Mouse (Mus musculus): ENCODE results near the gene Btbd9. TPM values are rescaled to one million over a fixed set of nuclear protein-coding genes. Genes with fewer than 3 reads are reported as not detected.

The Btbd9 gene
- polyA plus RNA-seq, 1 experiment from 2014 or later = 137 TPM

DNA sequence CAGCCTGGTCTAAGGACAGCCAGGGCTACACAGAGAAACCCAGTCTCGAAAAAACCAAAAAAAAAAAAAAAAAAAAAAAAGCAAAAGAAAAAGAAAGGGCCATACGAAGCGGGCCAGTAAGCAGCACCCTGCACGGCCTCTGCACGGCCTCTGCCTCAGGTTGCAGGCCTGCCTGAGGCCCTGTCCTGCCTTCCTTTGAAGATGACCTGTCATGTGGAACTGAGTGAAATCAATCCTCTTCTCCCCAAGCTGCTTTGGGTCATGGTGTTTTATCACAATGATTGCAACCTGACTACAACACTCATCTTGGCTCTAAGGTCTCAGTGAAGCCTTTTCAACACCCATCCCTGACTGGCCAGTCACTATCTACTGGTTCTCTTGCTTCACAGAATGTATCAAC is 323.3 kb downstream of the Btbd9 start:
- Histone ChIP-seq H3K4me2 (replicated peaks) (no peak overlapping the region), H3K36me3 (no peaks in the 10 kb centered on the region), H3K27me3 (no peaks in the 10 kb centered on the region), H3K9ac (replicated peaks) (no peak overlapping the region), H3K9me3 (no peaks in the 10 kb centered on the region), H3K4me3 (replicated peaks) (no peak overlapping the region), H3K27ac (no peak overlapping the region), H3K4me1 (replicated peaks) (peaks cover 49% of the 10 kb centered on the region)
- WGBS = 39% methylated on average over 5 of the region's 5 CpGs
- no peak for ATAC-seq

- no peak; the same call in 1 of the 2 replicates for ATAC-seq
- Histone ChIP-seq H3K4me1 (replicated peaks) (peaks cover 61% of the 10 kb centered on the region), H3K36me3 (no peaks in the 10 kb centered on the region), H3K9ac (replicated peaks) (no peak overlapping the region), H3K9me3 (no peaks in the 10 kb centered on the region), H3K27ac (peak overlapping the region; percentile 66), H3K4me3 (replicated peaks) (no peak overlapping the region), H3K4me2 (replicated peaks) (no peak overlapping the region), H3K27me3 (no peaks in the 10 kb centered on the region)
- WGBS = 75% methylated on average over 10 of the region's 10 CpGs
These were observed 331.0 kb downstream of the Btbd9 start for GRCm38 (mm10) chr17:30245308-30245706.

- Histone ChIP-seq H3K4me2 (replicated peaks) (no peak overlapping the region), H3K9ac (replicated peaks) (no peak overlapping the region), H3K4me1 (replicated peaks) (peaks cover 57% of the 10 kb centered on the region), H3K27ac (peak overlapping the region; percentile 4; the same call in 1 of the 2 replicates), H3K27me3 (no peaks in the 10 kb centered on the region), H3K9me3 (no peaks in the 10 kb centered on the region), H3K36me3 (no peaks in the 10 kb centered on the region), H3K4me3 (replicated peaks) (no peak overlapping the region)
- 61% methylated on average over 14 of the region's 14 CpGs for WGBS
- ATAC-seq = peak; percentile 57; the same call in 1 of the 2 replicates
These were observed 331.5 kb downstream of the Btbd9 start for GRCm38 (mm10) chr17:30244651-30245307.

GRCm38 (mm10) chr17:30243540-30243939 is 332.7 kb downstream of the Btbd9 start:
- no peak for ATAC-seq
- Histone ChIP-seq H3K4me3 (replicated peaks) (no peak overlapping the region), H3K9me3 (no peaks in the 10 kb centered on the region), H3K9ac (replicated peaks) (no peak overlapping the region), H3K27ac (no peak overlapping the region), H3K36me3 (no peaks in the 10 kb centered on the region), H3K4me1 (replicated peaks) (peaks cover 57% of the 10 kb centered on the region), H3K27me3 (no peaks in the 10 kb centered on the region), H3K4me2 (replicated peaks) (no peak overlapping the region)
- WGBS = 89% methylated on average over 7 of the region's 7 CpGs

- Histone ChIP-seq H3K4me1 (replicated peaks) (peaks cover 57% of the 10 kb centered on the region), H3K4me2 (replicated peaks) (no peak overlapping the region), H3K4me3 (replicated peaks) (no peak overlapping the region), H3K36me3 (no peaks in the 10 kb centered on the region), H3K27ac (0 out of 2 replicates have a peak overlapping the region, but pooled peaks have one; percentile 32), H3K9me3 (no peaks in the 10 kb centered on the region), H3K27me3 (no peaks in the 10 kb centered on the region), H3K9ac (replicated peaks) (no peak overlapping the region)
- ATAC-seq = no peak
- WGBS = 93% methylated on average over 4 of the region's 4 CpGs
These were observed 333.6 kb downstream of the Btbd9 start for GRCm38 (mm10) chr17:30242647-30243046.

GRCm38 (mm10) chr17:30241720-30242322 is 334.5 kb downstream of the Btbd9 start:
- H3K36me3 ChIP-seq = no peaks in the 10 kb centered on the region
- H3K27me3 ChIP-seq = no peaks in the 10 kb centered on the region
- H3K27ac ChIP-seq = peak overlapping the region; percentile 32; the same call in 1 of the 2 replicates
- H3K9me3 ChIP-seq = no peaks in the 10 kb centered on the region
- H3K4me1 ChIP-seq (replicated peaks) = peaks cover 59% of the 10 kb centered on the region
- 60% methylated on average over 17 of the region's 17 CpGs for WGBS
- no peak overlapping the region for H3K9ac ChIP-seq (replicated peaks)
- H3K4me3 ChIP-seq (replicated peaks) = no peak overlapping the region
- ATAC-seq = no peak
- no peak overlapping the region for H3K4me2 ChIP-seq (replicated peaks)

DNA sequence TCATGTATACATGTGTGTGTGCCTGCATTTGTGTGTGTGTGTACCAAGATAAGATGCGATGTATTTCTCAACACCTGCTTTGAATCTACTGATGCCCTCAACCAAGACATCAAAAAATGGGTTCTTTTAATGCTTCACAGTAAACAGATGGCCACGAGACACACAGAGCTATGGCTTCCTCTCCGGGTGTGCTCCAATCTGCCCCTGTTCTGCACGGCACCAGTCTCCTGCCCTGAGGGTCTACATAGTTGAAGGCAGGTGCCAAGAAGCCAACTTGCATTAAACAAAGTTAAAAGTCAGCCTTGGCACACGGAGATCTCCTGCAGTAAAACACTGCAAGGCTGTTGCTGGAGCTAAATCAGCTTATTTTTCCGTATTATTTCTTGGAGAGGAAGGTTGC is 335.2 kb downstream of the Btbd9 start:
- H3K4me1 ChIP-seq (replicated peaks) = peaks cover 61% of the 10 kb centered on the region
- H3K36me3 ChIP-seq = no peaks in the 10 kb centered on the region
- no peak for ATAC-seq
- H3K9me3 ChIP-seq = no peaks in the 10 kb centered on the region
- H3K27me3 ChIP-seq = no peaks in the 10 kb centered on the region
- H3K4me2 ChIP-seq (replicated peaks) = no peak overlapping the region
- no peak overlapping the region for H3K9ac ChIP-seq (replicated peaks)
- H3K27ac ChIP-seq = 0 out of 2 replicates have a peak overlapping the region, but pooled peaks have one; percentile 1
- H3K4me3 ChIP-seq (replicated peaks) = no peak overlapping the region
- WGBS = 75% methylated on average over 6 of the region's 6 CpGs

GRCm38 (mm10) chr17:30240659-30241058 is 335.6 kb downstream of the Btbd9 start:
- no peak overlapping the region for H3K9ac ChIP-seq (replicated peaks)
- no peaks in the 10 kb centered on the region for H3K36me3 ChIP-seq
- H3K9me3 ChIP-seq = no peaks in the 10 kb centered on the region
- no peak for ATAC-seq
- no peak overlapping the region for H3K4me2 ChIP-seq (replicated peaks)
- H3K27ac ChIP-seq = no peak overlapping the region
- no peaks in the 10 kb centered on the region for H3K27me3 ChIP-seq
- WGBS = 86% methylated on average over 4 of the region's 4 CpGs
- H3K4me1 ChIP-seq (replicated peaks) = peaks cover 61% of the 10 kb centered on the region
- H3K4me3 ChIP-seq (replicated peaks) = no peak overlapping the region

GRCm38 (mm10) chr17:30239458-30239857 is 336.8 kb downstream of the Btbd9 start:
- Histone ChIP-seq H3K9ac (replicated peaks) (no peak overlapping the region), H3K4me3 (replicated peaks) (no peak overlapping the region), H3K27ac (no peak overlapping the region), H3K9me3 (no peaks in the 10 kb centered on the region), H3K4me1 (replicated peaks) (peaks cover 54% of the 10 kb centered on the region), H3K4me2 (replicated peaks) (no peak overlapping the region), H3K27me3 (no peaks in the 10 kb centered on the region), H3K36me3 (no peaks in the 10 kb centered on the region)
- no peak for ATAC-seq
- 86% methylated on average over 5 of the region's 5 CpGs for WGBS

DNA sequence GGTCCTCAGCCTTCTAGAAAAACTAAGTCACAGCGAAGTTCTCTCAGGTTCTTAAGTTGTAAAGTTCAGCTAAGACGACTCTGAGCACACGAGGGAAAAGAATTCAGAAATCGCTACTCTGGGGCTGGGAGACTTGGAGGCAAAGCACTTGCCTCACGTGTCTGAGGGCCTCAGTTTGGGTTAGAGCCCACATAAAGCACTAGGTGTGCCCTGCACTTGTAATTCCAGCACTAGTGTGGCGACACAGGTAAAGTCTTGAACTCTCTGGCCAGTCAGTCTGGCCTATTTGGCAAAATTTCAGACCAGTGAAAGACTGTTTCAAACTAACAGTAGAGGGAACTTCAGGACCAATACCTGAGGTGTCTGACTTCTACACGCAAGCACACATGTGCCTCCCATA is 338.7 kb downstream of the Btbd9 start:
- H3K27me3 ChIP-seq = no peaks in the 10 kb centered on the region
- WGBS = 90% methylated on average over 7 of the region's 7 CpGs
- no peak overlapping the region for H3K4me2 ChIP-seq (replicated peaks)
- peaks cover 54% of the 10 kb centered on the region for H3K4me1 ChIP-seq (replicated peaks)
- H3K9me3 ChIP-seq = no peaks in the 10 kb centered on the region
- H3K9ac ChIP-seq (replicated peaks) = no peak overlapping the region
- H3K27ac ChIP-seq = no peak overlapping the region
- ATAC-seq = no peak
- no peak overlapping the region for H3K4me3 ChIP-seq (replicated peaks)
- no peaks in the 10 kb centered on the region for H3K36me3 ChIP-seq

DNA sequence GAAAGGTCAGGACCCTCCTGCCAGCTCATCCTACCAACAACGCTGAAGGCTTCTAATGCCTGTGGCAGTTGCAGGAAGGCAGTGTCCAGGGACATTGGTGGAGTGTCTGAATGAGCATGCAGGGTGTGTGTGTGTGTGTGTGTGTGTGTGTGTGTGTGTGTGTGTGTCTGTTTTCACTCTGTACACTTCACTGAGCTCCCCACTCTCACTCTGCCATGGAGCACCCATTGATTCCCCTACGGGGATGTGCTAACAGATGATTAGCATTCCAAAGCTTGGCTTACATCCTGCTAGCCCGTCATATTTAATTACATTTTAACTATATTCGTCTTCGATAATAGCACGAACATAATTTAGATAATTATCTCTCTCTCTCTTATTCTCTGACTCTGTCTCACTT is 339.7 kb downstream of the Btbd9 start:
- Histone ChIP-seq H3K4me3 (replicated peaks) (no peak overlapping the region), H3K27me3 (no peaks in the 10 kb centered on the region), H3K27ac (0 out of 2 replicates have a peak overlapping the region, but pooled peaks have one; percentile 26), H3K4me1 (replicated peaks) (peaks cover 52% of the 10 kb centered on the region), H3K9ac (replicated peaks) (no peak overlapping the region), H3K4me2 (replicated peaks) (no peak overlapping the region), H3K36me3 (no peaks in the 10 kb centered on the region), H3K9me3 (no peaks in the 10 kb centered on the region)
- 51% methylated on average over 6 of the region's 6 CpGs for WGBS
- peak; percentile 61 for ATAC-seq

DNA sequence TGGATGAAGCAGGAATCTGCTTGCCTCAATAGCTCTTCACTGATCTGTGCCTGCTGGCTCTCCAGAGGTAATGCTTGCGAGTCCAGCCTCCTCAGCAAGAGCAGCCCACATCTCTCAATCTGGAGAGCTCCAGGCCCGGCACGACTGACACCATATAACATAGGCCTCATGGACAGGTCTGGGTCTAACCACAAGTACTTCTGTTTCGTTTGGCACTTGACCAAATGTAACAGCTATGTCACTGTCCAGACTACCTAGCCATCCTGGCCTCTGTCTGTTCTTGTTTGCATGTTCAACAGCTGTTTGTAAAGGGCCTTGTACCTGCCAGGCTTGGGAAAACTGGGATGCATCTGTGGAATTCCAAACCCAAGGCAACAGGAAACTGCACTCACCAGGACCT is 340.9 kb downstream of the Btbd9 start:
- no peak overlapping the region for H3K4me3 ChIP-seq (replicated peaks)
- no peaks in the 10 kb centered on the region for H3K27me3 ChIP-seq
- H3K9ac ChIP-seq (replicated peaks) = no peak overlapping the region
- no peaks in the 10 kb centered on the region for H3K9me3 ChIP-seq
- whole genome bisulfite sequencing = 86% methylated on average over 4 of the region's 4 CpGs
- H3K4me2 ChIP-seq (replicated peaks) = no peak overlapping the region
- no peaks in the 10 kb centered on the region for H3K36me3 ChIP-seq
- H3K4me1 ChIP-seq (replicated peaks) = peaks cover 43% of the 10 kb centered on the region
- ATAC-seq = no peak
- peak overlapping the region; percentile 0; the same call in 1 of the 2 replicates for H3K27ac ChIP-seq
